Mouse (Mus musculus): Measurements from ENCODE around the gene Ash1l. TPM values are rescaled to one million over a fixed set of nuclear protein-coding genes. Genes with fewer than 3 reads are reported as not detected.

Gene Ash1l
- total and polyA plus RNA-seq, 3 experiments, result 9.6 to 22.2 (median 12.8) TPM

DNA sequence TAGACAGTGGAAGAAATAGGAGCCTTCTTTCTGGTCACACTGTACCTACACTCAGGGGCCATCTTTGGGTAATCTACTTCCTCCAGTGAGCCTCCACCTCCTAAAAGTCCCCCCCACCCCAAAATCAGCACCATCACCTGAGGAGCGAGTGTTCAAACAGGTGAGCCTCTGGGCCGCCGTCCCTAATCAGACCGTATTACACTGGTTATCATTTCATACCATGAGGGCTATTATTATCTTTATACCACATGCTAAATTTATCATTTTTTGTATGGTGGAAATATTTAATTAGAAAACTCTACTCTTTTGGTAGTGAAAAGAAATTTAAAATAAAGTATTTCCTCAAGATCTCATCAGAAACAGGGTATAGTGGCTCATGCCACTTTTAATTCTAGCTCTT, 6.3 kb upstream of the Ash1l start (continued):
- TF ChIP-seq JUND (IDR thresholded peaks at IDR 0.05; ENCODE audit: low read depth, low read length) (no peak), EP300 (IDR thresholded peaks at IDR 0.05; ENCODE audit: low read depth in 1 of 2, low read length in 2 of 2) (peak; percentile 24 to 43; a peak in 1 of 4 replicates), SMC3 (IDR thresholded peaks at IDR 0.05; ENCODE audit: low read depth, low read length) (no peak)

DNA sequence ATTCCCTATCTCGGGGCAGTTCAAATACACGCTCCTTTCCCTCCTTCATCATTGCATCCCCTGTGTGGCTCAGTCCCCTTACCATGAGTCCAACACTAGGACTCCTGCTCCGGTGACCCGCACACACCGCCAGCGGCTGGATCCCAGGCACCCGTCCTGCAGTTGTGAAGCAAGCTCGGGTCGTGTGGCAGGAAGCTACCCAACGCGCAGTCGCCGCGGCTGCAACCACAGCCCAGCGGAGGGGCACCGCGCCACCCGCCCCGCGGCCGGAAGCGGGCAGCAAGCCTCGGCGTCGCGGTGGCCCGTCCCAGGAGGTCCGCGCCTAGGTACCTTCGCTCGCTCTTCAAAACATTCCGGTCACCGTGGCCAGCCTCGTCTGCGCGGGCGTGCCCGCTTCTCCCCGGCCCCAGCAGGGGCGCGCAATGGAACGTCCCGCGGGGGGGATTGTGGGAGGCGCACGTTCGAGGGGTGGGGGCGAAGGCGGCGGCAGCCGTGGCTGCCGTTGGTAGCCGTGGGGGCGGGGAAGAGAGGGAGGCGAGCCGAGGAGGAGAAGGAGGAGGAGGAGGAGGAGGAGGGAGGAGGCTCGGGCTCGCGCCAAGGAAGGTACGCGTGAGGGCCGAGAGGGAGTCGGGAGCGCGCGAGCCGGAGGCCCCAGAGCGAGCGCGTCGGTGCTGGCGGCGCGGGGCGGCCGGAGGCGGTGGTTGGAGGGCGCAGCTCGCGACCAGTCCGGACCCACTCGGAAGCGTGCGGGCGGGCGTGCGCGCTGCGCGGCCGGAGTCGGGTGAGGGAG, 441 bp upstream of the Ash1l start:
- H3K4me3 ChIP-seq (ENCODE audit: control insufficient read depth in 1 of 2, insufficient read depth in 1 of 2, low read depth in 2 of 2, low read length in 2 of 2), result peak overlapping the region; percentile 94 to 96
- no peaks in the 10 kb centered on the region for H3K9me3 ChIP-seq (replicated peaks; ENCODE audit: insufficient read depth, low read length)
- no peaks in the 10 kb centered on the region for H3K27me3 ChIP-seq (ENCODE audit: control insufficient read depth in 1 of 2, insufficient read depth in 2 of 2, low read length in 2 of 2)
- peaks cover 9 to 23% of the 10 kb centered on the region in 2 experiments for H3K4me1 ChIP-seq (ENCODE audit: control insufficient read depth in 1 of 2, insufficient read depth in 2 of 2, low read length in 2 of 2)
- peak overlapping the region; percentile 92 for H3K9ac ChIP-seq (ENCODE audit: control insufficient read depth, low read depth, low read length, poor library complexity, severe bottlenecking)
- peaks cover 86% of the 10 kb centered on the region for H3K79me2 ChIP-seq (ENCODE audit: control insufficient read depth, insufficient read depth, low read length, poor library complexity)
- peak overlapping the region; percentile 90 for H3K27ac ChIP-seq (ENCODE audit: control insufficient read depth, low read depth, low read length)
- peaks cover 0 to 38% of the 10 kb centered on the region in 2 experiments; a peak in 3 of 4 replicates for H3K36me3 ChIP-seq (ENCODE audit: control insufficient read depth in 1 of 2, insufficient read depth in 2 of 2, low read length in 2 of 2)
- DNase-seq (ENCODE audit: low read depth, low spot score), result peak; percentile 97
- TF ChIP-seq CTCF (IDR thresholded peaks at IDR 0.05 in 2 of 3, conservative IDR thresholded peaks at IDR 0.05 in 1 of 3; ENCODE audit: control insufficient read depth in 1 of 3, insufficient read depth in 1 of 3, low read depth in 2 of 3, low read length in 3 of 3, poor library complexity in 1 of 3, severe bottlenecking in 1 of 3) (0 out of 6 replicates have a peak, but pooled peaks of 1 of the 3 experiments have one; percentile 0), MYB (IDR thresholded peaks at IDR 0.05; ENCODE audit: low read depth, low read length) (peak; percentile 71; the same call in 1 of the 2 replicates), GATA1 (IDR thresholded peaks at IDR 0.05; ENCODE audit: low read depth, low read length) (no peak), EP300 (IDR thresholded peaks at IDR 0.05; ENCODE audit: low read depth in 1 of 2, low read length in 2 of 2) (peak in 1 of 2 experiments; percentile 52; a peak in 2 of 4 replicates), MAZ (IDR thresholded peaks at IDR 0.05; ENCODE audit: low read depth, low read length) (peak; percentile 100), GABPA (IDR thresholded peaks at IDR 0.05; ENCODE audit: low read depth, low read length) (0 out of 2 replicates have a peak, but pooled peaks have one; percentile 20), ZKSCAN1 (IDR thresholded peaks at IDR 0.05; ENCODE audit: low read depth, low read length) (no peak), JUND (IDR thresholded peaks at IDR 0.05; ENCODE audit: low read depth, low read length) (no peak), MAX (IDR thresholded peaks at IDR 0.05; ENCODE audit: low read length) (peak; percentile 63), ELF1 (IDR thresholded peaks at IDR 0.05; ENCODE audit: low read depth, low read length) (peak; percentile 71), SIN3A (IDR thresholded peaks at IDR 0.05; ENCODE audit: low read length) (peak; percentile 77), POLR2A (IDR thresholded peaks at IDR 0.05; ENCODE audit: control insufficient read depth in 1 of 2, insufficient read depth in 1 of 2, low read depth in 1 of 2, low read length in 2 of 2, poor library complexity in 1 of 2) (peak; percentile 94), ZNF384 (IDR thresholded peaks at IDR 0.05; ENCODE audit: low read depth, low read length) (no peak), ZC3H11A (IDR thresholded peaks at IDR 0.05; ENCODE audit: low read depth, low read length) (no peak), ETS1 (IDR thresholded peaks at IDR 0.05; ENCODE audit: low read depth, low read length) (peak; percentile 62), MXI1 (IDR thresholded peaks at IDR 0.05; ENCODE audit: low read depth, low read length) (peak; percentile 86), UBTF (IDR thresholded peaks at IDR 0.05; ENCODE audit: borderline replicate concordance, insufficient read depth, low read depth, low read length) (peak; percentile 74; the same call in 1 of the 2 replicates), NRF1 (IDR thresholded peaks at IDR 0.05; ENCODE audit: insufficient read depth, low read depth, low read length, poor library complexity, severe bottlenecking) (peak; percentile 77), CHD2 (IDR thresholded peaks at IDR 0.05; ENCODE audit: low read length) (no peak), HCFC1 (IDR thresholded peaks at IDR 0.05; ENCODE audit: low read depth, low read length) (peak; percentile 82), USF2 (IDR thresholded peaks at IDR 0.05; ENCODE audit: borderline replicate concordance in 1 of 2, insufficient read depth in 1 of 2, low read depth in 1 of 2, low read length in 2 of 2) (no peak), RCOR1 (IDR thresholded peaks at IDR 0.05; ENCODE audit: low read depth, low read length) (peak; percentile 47), SMC3 (IDR thresholded peaks at IDR 0.05; ENCODE audit: low read depth, low read length) (no peak), MYC (IDR thresholded peaks at IDR 0.05; ENCODE audit: low read depth, low read length) (no peak), MAFK (IDR thresholded peaks at IDR 0.05; ENCODE audit: borderline replicate concordance, low read depth, low read length) (0 out of 2 replicates have a peak, but pooled peaks have one; percentile 13), USF1 (IDR thresholded peaks at IDR 0.05; ENCODE audit: low read depth, low read length) (peak; percentile 46), TBP (IDR thresholded peaks at IDR 0.05; ENCODE audit: low read depth, low read length) (peak; percentile 30; the same call in 1 of the 2 replicates), TCF12 (IDR thresholded peaks at IDR 0.05; ENCODE audit: low read depth, low read length) (peak; percentile 63), E2F4 (IDR thresholded peaks at IDR 0.05; ENCODE audit: borderline replicate concordance, low read depth, low read length) (no peak), POLR2AphosphoS2 (IDR thresholded peaks at IDR 0.05; ENCODE audit: low read length) (peak; percentile 94), NELFE (IDR thresholded peaks at IDR 0.05; ENCODE audit: low read depth, low read length) (peak; percentile 87), BHLHE40 (IDR thresholded peaks at IDR 0.05; ENCODE audit: borderline replicate concordance, low read depth, low read length) (peak; percentile 87), KAT2A (conservative IDR thresholded peaks at IDR 0.05; ENCODE audit: low read depth, low read length) (no peak; the same call in 1 of the 2 replicates)
